Mouse (Mus musculus) gastrocnemius, postnatal 10 days (tissue): ENCODE measurements around the gene Canx. TPM values are rescaled to one million over a fixed set of nuclear protein-coding genes. Genes with fewer than 3 reads are reported as not detected.
"Not testable (repeated sequence)": the region's sequence is repeated elsewhere in the genome, so short reads cannot be mapped to it uniquely, and the experiment has no call there.

Source experiments
- DNase-seq: peaks from one replicate; pipeline ENCODE4 v3.0.0; 2021; ENCODE audit warnings: mixed read lengths
- total RNA-seq, 2 experiments: library from RNA; stranded (reverse); gene quantifications; 2 replicates each; pipeline ENCODE4 v1.2.3; 2021

Gene Canx
- total RNA-seq, 2 experiments from 2014 or later: 146 to 173 TPM

GRCm38 (mm10) chr11:50333181-50333580 is 7.7 kb upstream of the Canx start:
- DNase-seq: peak; percentile 27

- no peak for DNase-seq
Observed at GRCm38 (mm10) chr11:50329378-50329777, 3.9 kb upstream of the Canx start.

GRCm38 (mm10) chr11:50328075-50328625 is 2.7 kb upstream of the Canx start:
- no peak for DNase-seq

- no peak for DNase-seq
Observed at GRCm38 (mm10) chr11:50326302-50326966, 961 bp upstream of the Canx start.

- no peak for DNase-seq
Observed at GRCm38 (mm10) chr11:50324751-50325471, 562 bp downstream of the Canx start.

GRCm38 (mm10) chr11:50323843-50324242 is 1.6 kb downstream of the Canx start:
- no peak for DNase-seq

- no peak for DNase-seq
Observed at GRCm38 (mm10) chr11:50322345-50322744, 3.1 kb downstream of the Canx start.

GRCm38 (mm10) chr11:50321239-50321638 is 4.2 kb downstream of the Canx start:
- no peak for DNase-seq

- DNase-seq: not testable (repeated sequence)
Observed at GRCm38 (mm10) chr11:50319343-50319742, 6.1 kb downstream of the Canx start.

- DNase-seq: no peak
Observed at GRCm38 (mm10) chr11:50312803-50313202, 12.7 kb downstream of the Canx start.

- DNase-seq: no peak
Observed at GRCm38 (mm10) chr11:50303406-50303805, 22.1 kb downstream of the Canx start.

- peak; percentile 91 for DNase-seq
Observed at GRCm38 (mm10) chr11:50292190-50292855, 33.1 kb downstream of the Canx start, which contains the start of gene Maml1. Maml1 (minus strand) TSS chr11:50292311.

GRCm38 (mm10) chr11:50291321-50292165 is 33.9 kb downstream of the Canx start:
- peak; percentile 44 for DNase-seq

GRCm38 (mm10) chr11:50290486-50291225 is 34.8 kb downstream of the Canx start:
- no peak for DNase-seq

- DNase-seq: no peak
Observed at GRCm38 (mm10) chr11:50286428-50286827, 39.0 kb downstream of the Canx start.

- DNase-seq: no peak
Observed at GRCm38 (mm10) chr11:50285696-50286095, 39.8 kb downstream of the Canx start.

- no peak for DNase-seq
Observed at GRCm38 (mm10) chr11:50285263-50285662, 40.2 kb downstream of the Canx start.

GRCm38 (mm10) chr11:50280053-50280452 is 45.4 kb downstream of the Canx start:
- DNase-seq: no peak

GRCm38 (mm10) chr11:50279005-50279404 is 46.5 kb downstream of the Canx start:
- DNase-seq: no peak

GRCm38 (mm10) chr11:50277706-50278105 is 47.8 kb downstream of the Canx start:
- DNase-seq: no peak

- DNase-seq: no peak
Observed at GRCm38 (mm10) chr11:50277025-50277424, 48.4 kb downstream of the Canx start.
